Mouse (Mus musculus): Measurements from ENCODE around the gene Fgf10. TPM values are rescaled to one million over a fixed set of nuclear protein-coding genes. Genes with fewer than 3 reads are reported as not detected.
A peak's percentile ranks its signal among the peaks of the same experiment; 100 is the strongest.

Gene Fgf10
- polyA plus RNA-seq, 1 experiment from 2014 or later = 9.5 TPM

GRCm38 (mm10) chr13:118715066-118716018 lies 45.8 kb downstream of the Fgf10 start:
- no peak for TF ChIP-seq CTCF (IDR thresholded peaks at IDR 0.05)
- TF ChIP-seq EP300 (IDR thresholded peaks at IDR 0.05) = no peak
- no peaks in the 10 kb centered on the region for H3K9me3 ChIP-seq (ENCODE audit: low read length)
- H3K27ac ChIP-seq (ENCODE audit: low read length) = peak overlapping the region; percentile 73
- peak; percentile 34 for ATAC-seq
- 1% methylated on average over 30 of the region's 31 CpGs for WGBS
- H3K9ac ChIP-seq (replicated peaks; ENCODE audit: low read depth) = peak overlapping the region; percentile 16
- no peaks in the 10 kb centered on the region for H3K36me3 ChIP-seq (ENCODE audit: insufficient read depth, low read length)
- peak overlapping the region; percentile 47 for H3K4me3 ChIP-seq (ENCODE audit: low read depth, low read length)
- 0 out of 2 replicates have a peak, but pooled peaks cover 4% of the 10 kb centered on the region for H3K27me3 ChIP-seq (replicated peaks; ENCODE audit: insufficient read depth, low read length)
- peak overlapping the region; percentile 56 for H3K4me2 ChIP-seq (replicated peaks; ENCODE audit: low read depth, low read length)
- peak; percentile 36 for DNase-seq (ENCODE audit: low spot score)
- H3K4me1 ChIP-seq (ENCODE audit: insufficient read depth, low read depth, low read length) = no peaks in the 10 kb centered on the region

GRCm38 (mm10) chr13:118716265-118716664 lies 46.7 kb downstream of the Fgf10 start:
- ATAC-seq = 0 out of 2 replicates have a peak, but pooled peaks have one; percentile 9
- 0 out of 2 replicates have a peak, but pooled peaks cover 4% of the 10 kb centered on the region for H3K27me3 ChIP-seq (replicated peaks; ENCODE audit: insufficient read depth, low read length)
- H3K4me1 ChIP-seq (ENCODE audit: insufficient read depth, low read depth, low read length) = no peaks in the 10 kb centered on the region
- no peaks in the 10 kb centered on the region for H3K36me3 ChIP-seq (ENCODE audit: insufficient read depth, low read length)
- H3K4me3 ChIP-seq (ENCODE audit: low read depth, low read length) = peak overlapping the region; percentile 47
- TF ChIP-seq CTCF (IDR thresholded peaks at IDR 0.05) = no peak
- TF ChIP-seq EP300 (IDR thresholded peaks at IDR 0.05) = no peak
- H3K9ac ChIP-seq (replicated peaks; ENCODE audit: low read depth) = peak overlapping the region; percentile 16; the same call in 1 of the 2 replicates
- DNase-seq (ENCODE audit: low spot score) = no peak
- H3K27ac ChIP-seq (ENCODE audit: low read length) = peak overlapping the region; percentile 73
- H3K9me3 ChIP-seq (ENCODE audit: low read length) = no peaks in the 10 kb centered on the region
- WGBS = 5% methylated on average over 8 of the region's 8 CpGs
- H3K4me2 ChIP-seq (replicated peaks; ENCODE audit: low read depth, low read length) = peak overlapping the region; percentile 56

GRCm38 (mm10) chr13:118716726-118717125 lies 47.1 kb downstream of the Fgf10 start:
- H3K4me3 ChIP-seq (ENCODE audit: low read depth, low read length) = peak overlapping the region; percentile 47
- no peaks in the 10 kb centered on the region for H3K4me1 ChIP-seq (ENCODE audit: insufficient read depth, low read depth, low read length)
- H3K27ac ChIP-seq (ENCODE audit: low read length) = peak overlapping the region; percentile 73; the same call in 1 of the 2 replicates
- DNase-seq (ENCODE audit: low spot score) (no peak), ATAC-seq (no peak)
- no peak overlapping the region for H3K9ac ChIP-seq (replicated peaks; ENCODE audit: low read depth)
- WGBS = 60% methylated on average over 1 of the region's 1 CpGs
- TF ChIP-seq CTCF (IDR thresholded peaks at IDR 0.05) (no peak), EP300 (IDR thresholded peaks at IDR 0.05) (no peak)
- no peaks in the 10 kb centered on the region for H3K36me3 ChIP-seq (ENCODE audit: insufficient read depth, low read length)
- H3K4me2 ChIP-seq (replicated peaks; ENCODE audit: low read depth, low read length) = peak overlapping the region; percentile 56
- H3K9me3 ChIP-seq (ENCODE audit: low read length) = no peaks in the 10 kb centered on the region
- 0 out of 2 replicates have a peak, but pooled peaks cover 4% of the 10 kb centered on the region for H3K27me3 ChIP-seq (replicated peaks; ENCODE audit: insufficient read depth, low read length)

- no peaks in the 10 kb centered on the region for H3K36me3 ChIP-seq (ENCODE audit: insufficient read depth, low read length)
- H3K4me2 ChIP-seq (replicated peaks; ENCODE audit: low read depth, low read length) = peak overlapping the region; percentile 33; the same call in 1 of the 2 replicates
- no peak overlapping the region for H3K27ac ChIP-seq (ENCODE audit: low read length)
- no peaks in the 10 kb centered on the region for H3K9me3 ChIP-seq (ENCODE audit: low read length)
- H3K9ac ChIP-seq (replicated peaks; ENCODE audit: low read depth) = no peak overlapping the region
- no peak for DNase-seq (ENCODE audit: low spot score)
- WGBS = 23% methylated on average over 3 of the region's 3 CpGs
- H3K4me3 ChIP-seq (ENCODE audit: low read depth, low read length) = peak overlapping the region; percentile 23; the same call in 1 of the 2 replicates
- H3K4me1 ChIP-seq (ENCODE audit: insufficient read depth, low read depth, low read length) = no peaks in the 10 kb centered on the region
- H3K27me3 ChIP-seq (replicated peaks; ENCODE audit: insufficient read depth, low read length) = 0 out of 2 replicates have a peak, but pooled peaks cover 4% of the 10 kb centered on the region
- TF ChIP-seq EP300 (IDR thresholded peaks at IDR 0.05) (no peak), CTCF (IDR thresholded peaks at IDR 0.05) (no peak)
- ATAC-seq = no peak
Measured at GRCm38 (mm10) chr13:118718396-118718795, 48.8 kb downstream of the Fgf10 start.

GRCm38 (mm10) chr13:118721668-118722067 lies 52.1 kb downstream of the Fgf10 start:
- TF ChIP-seq CTCF (IDR thresholded peaks at IDR 0.05) = no peak
- no peak for TF ChIP-seq EP300 (IDR thresholded peaks at IDR 0.05)
- H3K4me3 ChIP-seq (ENCODE audit: low read depth, low read length) = no peak overlapping the region
- H3K4me2 ChIP-seq (replicated peaks; ENCODE audit: low read depth, low read length) = no peak overlapping the region
- no peaks in the 10 kb centered on the region for H3K4me1 ChIP-seq (ENCODE audit: insufficient read depth, low read depth, low read length)
- DNase-seq (ENCODE audit: low spot score) (no peak), ATAC-seq (no peak)
- H3K9ac ChIP-seq (replicated peaks; ENCODE audit: low read depth) = no peak overlapping the region
- 57% methylated on average over 1 of the region's 1 CpGs for WGBS
- no peak overlapping the region for H3K27ac ChIP-seq (ENCODE audit: low read length)
- H3K9me3 ChIP-seq (ENCODE audit: low read length) = no peaks in the 10 kb centered on the region
- no peaks in the 10 kb centered on the region for H3K36me3 ChIP-seq (ENCODE audit: insufficient read depth, low read length)
- no peaks in the 10 kb centered on the region for H3K27me3 ChIP-seq (replicated peaks; ENCODE audit: insufficient read depth, low read length)

GRCm38 (mm10) chr13:118731850-118732552 lies 62.4 kb downstream of the Fgf10 start:
- H3K36me3 ChIP-seq (ENCODE audit: insufficient read depth, low read length) = no peaks in the 10 kb centered on the region
- H3K9me3 ChIP-seq (ENCODE audit: low read length) = no peaks in the 10 kb centered on the region
- ATAC-seq (no peak), DNase-seq (ENCODE audit: low spot score) (no peak)
- no peak overlapping the region for H3K9ac ChIP-seq (replicated peaks; ENCODE audit: low read depth)
- H3K27me3 ChIP-seq (replicated peaks; ENCODE audit: insufficient read depth, low read length) = no peaks in the 10 kb centered on the region
- TF ChIP-seq CTCF (IDR thresholded peaks at IDR 0.05) (no peak), EP300 (IDR thresholded peaks at IDR 0.05) (no peak)
- 23% methylated on average over 12 of the region's 12 CpGs for WGBS
- no peak overlapping the region for H3K27ac ChIP-seq (ENCODE audit: low read length)
- H3K4me1 ChIP-seq (ENCODE audit: insufficient read depth, low read depth, low read length) = no peaks in the 10 kb centered on the region
- peak overlapping the region; percentile 34 for H3K4me2 ChIP-seq (replicated peaks; ENCODE audit: low read depth, low read length)
- no peak overlapping the region for H3K4me3 ChIP-seq (ENCODE audit: low read depth, low read length)

Measured in lung, postnatal 0 days (tissue).